In genomic region chr10:39388144-39388543, GRCm38 (mm10) we compare ENCODE assay signal across 21 mouse cellular contexts. TPM values are rescaled to one million over a fixed set of nuclear protein-coding genes. Genes with fewer than 3 reads are reported as not detected.
DNase-seq lines count a peak whose midpoint lies in the region; ATAC-seq and TF ChIP-seq lines count a peak whose summit lies in the region.
"Had no signal": no experiment of that assay in that cellular context is flagged by ENCODE, and none has a peak within 500 bp of the region (broad histone marks: within the 10 kb centered on the region; RNA-seq: fewer than 3 reads in every experiment).

No protein-coding gene starts in this region.

- peak overlapping the region; percentile 13 for H3K4me2 ChIP-seq in heart, embryonic 14.5 days (ENCODE audit: low read length)
- no peak overlapping the region for H3K4me2 ChIP-seq in heart, embryonic 11.5 days
- H3K4me2 ChIP-seq in heart, postnatal 0 days (ENCODE audit: low read depth, low read length) = peak overlapping the region; percentile 17
- H3K4me2 ChIP-seq: forebrain, embryonic 13.5 days; hindbrain, embryonic 13.5 days had no signal

- no peak for ATAC-seq in heart, embryonic 14.5 days (ENCODE audit: insufficient number of reproducible peaks, insufficient read depth, low FRiP score, low read depth)
- ATAC-seq in heart, embryonic 11.5 days (replicated peaks; ENCODE audit: insufficient number of reproducible peaks, low FRiP score, low TSS enrichment) = no peak
- no peak for ATAC-seq in megakaryocyte, adult 5-6 weeks (ENCODE audit: poor library complexity, severe bottlenecking)
- ATAC-seq in heart, postnatal 0 days (ENCODE audit: insufficient read depth, low read depth) = peak; percentile 59
- ATAC-seq: forebrain, embryonic 13.5 days; lung, postnatal 0 days had no signal

- H3K27ac ChIP-seq in heart, embryonic 14.5 days (replicated peaks in 1 of 2; ENCODE audit: control insufficient read depth in 1 of 2, insufficient read depth in 1 of 2, low read depth in 2 of 2, low read length in 2 of 2) = no peak overlapping the region
- H3K27ac ChIP-seq in heart, embryonic 11.5 days (ENCODE audit: low read depth, low read length) = no peak overlapping the region
- peak overlapping the region; percentile 26; the same call in 1 of the 2 replicates for H3K27ac ChIP-seq in heart, postnatal 0 days (ENCODE audit: low read depth)
- H3K27ac ChIP-seq: kidney, postnatal 0 days; limb, embryonic 10.5 days; macrophage; stomach, postnatal 0 days had no signal

- DNase-seq in heart, adult 11 months = peak; percentile 96
- DNase-seq in heart, postnatal 4 days = no peak
- DNase-seq in heart, postnatal 0 days (ENCODE audit: low spot score) = peak; percentile 41
- no peak for DNase-seq in ovary, postnatal 14 days (ENCODE audit: low spot score)
- DNase-seq: adrenal gland, postnatal 14 days; cerebellum, postnatal 36 days; kidney, adult 2 months; right cerebral cortex, postnatal 14 days; thymus, adult 2 months; thymus, postnatal 4 days had no signal

- peaks cover 5% of the 10 kb centered on the region; the same call in 1 of the 2 replicates for H3K9me3 ChIP-seq in heart, embryonic 14.5 days (ENCODE audit: control insufficient read depth, low read length)
- peaks cover 6% of the 10 kb centered on the region for H3K9me3 ChIP-seq in heart, embryonic 11.5 days (replicated peaks; ENCODE audit: control insufficient read depth, low read length)
- peaks cover 12% of the 10 kb centered on the region for H3K9me3 ChIP-seq in megakaryocyte, embryonic 14.5 days
- H3K9me3 ChIP-seq in heart, postnatal 0 days (replicated peaks; ENCODE audit: control insufficient read depth, low read length) = 0 out of 2 replicates have a peak, but pooled peaks cover 9% of the 10 kb centered on the region
- H3K9me3 ChIP-seq: forebrain, embryonic 13.5 days; hindbrain, embryonic 13.5 days; limb, embryonic 10.5 days had no signal

- H3K4me3 ChIP-seq in heart, embryonic 14.5 days (ENCODE audit: control insufficient read depth in 1 of 2, insufficient read depth in 1 of 2, low read depth in 1 of 2, low read length in 2 of 2) = no peak overlapping the region
- H3K4me3 ChIP-seq in heart, embryonic 11.5 days (ENCODE audit: low read depth, low read length) = no peak overlapping the region
- H3K4me3 ChIP-seq in megakaryocyte, embryonic 14.5 days (replicated peaks) = peak overlapping the region; percentile 83
- no peak overlapping the region for H3K4me3 ChIP-seq in heart, postnatal 0 days (ENCODE audit: low read depth, low read length)
- H3K4me3 ChIP-seq: forebrain, embryonic 13.5 days; hindbrain, embryonic 13.5 days; limb, embryonic 10.5 days had no signal

- no peaks in the 10 kb centered on the region for H3K27me3 ChIP-seq in heart, embryonic 14.5 days (ENCODE audit: control insufficient read depth, insufficient read depth, low read length)
- H3K27me3 ChIP-seq in heart, embryonic 11.5 days (ENCODE audit: control insufficient read depth, insufficient read depth, low read length) = no peaks in the 10 kb centered on the region
- no peaks in the 10 kb centered on the region for H3K27me3 ChIP-seq in megakaryocyte, embryonic 14.5 days (replicated peaks)
- H3K27me3 ChIP-seq in heart, postnatal 0 days (ENCODE audit: control insufficient read depth, insufficient read depth, low read length) = no peaks in the 10 kb centered on the region
- H3K27me3 ChIP-seq: forebrain, embryonic 13.5 days; hindbrain, embryonic 13.5 days had no signal

- H3K9ac ChIP-seq in heart, embryonic 14.5 days (ENCODE audit: low read length) = no peak overlapping the region
- H3K9ac ChIP-seq in heart, embryonic 11.5 days (ENCODE audit: low read depth, low read length) = no peak overlapping the region
- no peak overlapping the region for H3K9ac ChIP-seq in heart, postnatal 0 days (replicated peaks; ENCODE audit: low read depth, low read length)
- H3K9ac ChIP-seq: forebrain, embryonic 13.5 days; hindbrain, embryonic 13.5 days had no signal

- H3K4me1 ChIP-seq in heart, embryonic 14.5 days (ENCODE audit: control insufficient read depth in 2 of 2, insufficient read depth in 2 of 2, low read length in 2 of 2) = peaks cover 22 to 52% of the 10 kb centered on the region in 2 experiments
- peaks cover 44% of the 10 kb centered on the region for H3K4me1 ChIP-seq in heart, embryonic 11.5 days (ENCODE audit: control insufficient read depth, insufficient read depth, low read length)
- H3K4me1 ChIP-seq in megakaryocyte, embryonic 14.5 days = peaks cover 88% of the 10 kb centered on the region
- peaks cover 38% of the 10 kb centered on the region for H3K4me1 ChIP-seq in heart, postnatal 0 days (ENCODE audit: control insufficient read depth, insufficient read depth)

- WGBS in heart, embryonic 14.5 days = 53% methylated on average over 3 of the region's 3 CpGs
- WGBS in heart, embryonic 11.5 days (ENCODE audit: insufficient replicate concordance) = 67% methylated on average over 3 of the region's 3 CpGs
- WGBS in heart, postnatal 0 days = 54% methylated on average over 3 of the region's 3 CpGs

- no peak for TF ChIP-seq CTCF in heart, postnatal 0 days (IDR thresholded peaks at IDR 0.05; ENCODE audit: low read depth)

- no peak for TF ChIP-seq EP300 in heart, postnatal 0 days (IDR thresholded peaks at IDR 0.05; ENCODE audit: low read depth)

- peaks cover 8% of the 10 kb centered on the region; the same call in 1 of the 2 replicates for H3K36me3 ChIP-seq in heart, embryonic 14.5 days (ENCODE audit: control insufficient read depth, insufficient read depth, low read length)
- H3K36me3 ChIP-seq in heart, embryonic 11.5 days (ENCODE audit: control insufficient read depth, insufficient read depth, low read length) = peaks cover 6% of the 10 kb centered on the region; the same call in 1 of the 2 replicates
- H3K36me3 ChIP-seq in megakaryocyte, embryonic 14.5 days (replicated peaks; ENCODE audit: low read length) = peaks cover 78% of the 10 kb centered on the region
- H3K36me3 ChIP-seq in heart, postnatal 0 days (replicated peaks; ENCODE audit: control insufficient read depth, insufficient read depth, low read length) = peaks cover 12% of the 10 kb centered on the region

RNA-seq across cellular contexts. Expression of gene Fyn, which starts 19.5 kb away (rescaled TPM):
- 10 to 100 TPM; 51.2 to 53.0 TPM for total RNA-seq in heart, postnatal 4 days (2021)
- 20.3 and 22.2 TPM in 2 replicates for polyA plus RNA-seq in heart, embryonic 14.5 days (2014; fragmentation: Nextera tagmentation; extraction: Ambion mirVana)
- polyA plus RNA-seq in heart, embryonic 11.5 days (2014; fragmentation: Nextera tagmentation; extraction: Ambion mirVana) = 17.2 and 17.9 TPM in 2 replicates
- 43.3 and 55.0 TPM in 2 replicates for polyA plus RNA-seq in megakaryocyte, embryonic 14.5 days (2012; ENCODE audit: insufficient read depth, low replicate concordance)
- total RNA-seq in megakaryocyte, adult 5-6 weeks (2015) = 19.5 and 21.3 TPM in 2 replicates
- 28.9 and 36.3 TPM in 2 replicates for total RNA-seq in megakaryocyte, adult 5-6 weeks (2017)
- total RNA-seq in heart, postnatal 0 days (2014; rRNA removed; ENCODE audit: low replicate concordance) = 24.1 and 34.3 TPM in 2 replicates
- 10.3 and 10.8 TPM in 2 replicates for polyA plus RNA-seq in heart, postnatal 0 days (2015; fragmentation: Nextera tagmentation; extraction: Ambion mirVana)

Comparison
In these comparisons a context has a peak if more than half of its experiments do, and no peak if none do; other contexts are left out.
1. DNase-seq: peak in heart, adult 11 months (single experiment) and heart, postnatal 0 days (single experiment); none in heart, postnatal 4 days (single experiment) and ovary, postnatal 14 days (single experiment).